Mouse (Mus musculus): ENCODE measurements around the gene Pde7b. TPM values are rescaled to one million over a fixed set of nuclear protein-coding genes. Genes with fewer than 3 reads are reported as not detected.
A peak's percentile ranks its signal among the peaks of the same experiment; 100 is the strongest.
"Not testable (repeated sequence)": the region's sequence is repeated elsewhere in the genome, so short reads cannot be mapped to it uniquely, and the experiment has no call there.

The Pde7b gene
- polyA plus RNA-seq, 1 experiment from 2014 or later = 4.2 TPM

DNA sequence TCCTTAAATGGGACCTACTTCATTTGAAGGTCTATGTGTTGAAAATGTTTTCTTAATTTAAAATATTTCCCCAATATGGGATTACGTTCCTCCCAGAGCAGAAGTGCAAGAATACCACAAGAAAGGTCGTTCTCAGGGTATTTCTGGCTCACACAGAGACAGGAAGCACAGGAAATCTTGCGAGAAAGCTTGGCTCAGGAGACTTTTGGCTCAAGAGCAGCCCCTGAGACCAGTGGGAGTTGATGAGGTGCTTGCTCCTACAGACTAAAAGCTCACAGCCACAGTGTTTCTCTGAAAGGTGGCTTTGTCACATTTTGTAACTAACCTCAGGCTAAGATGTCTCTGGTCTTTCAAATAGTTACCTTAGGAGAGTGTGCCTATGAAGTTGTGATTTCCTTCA lies 174.1 kb downstream of the Pde7b start:
- WGBS = 52% methylated on average over 3 of the region's 3 CpGs
- Histone ChIP-seq H3K9me3 (no peaks in the 10 kb centered on the region), H3K27ac (no peak overlapping the region), H3K27me3 (ENCODE audit: insufficient read depth, poor library complexity, severe bottlenecking) (no peaks in the 10 kb centered on the region; the same call in 1 of the 2 replicates), H3K4me1 (peaks cover 23% of the 10 kb centered on the region), H3K36me3 (no peaks in the 10 kb centered on the region), H3K4me3 (no peak overlapping the region)
- DNase-seq (ENCODE audit: low spot score) = no peak

DNA sequence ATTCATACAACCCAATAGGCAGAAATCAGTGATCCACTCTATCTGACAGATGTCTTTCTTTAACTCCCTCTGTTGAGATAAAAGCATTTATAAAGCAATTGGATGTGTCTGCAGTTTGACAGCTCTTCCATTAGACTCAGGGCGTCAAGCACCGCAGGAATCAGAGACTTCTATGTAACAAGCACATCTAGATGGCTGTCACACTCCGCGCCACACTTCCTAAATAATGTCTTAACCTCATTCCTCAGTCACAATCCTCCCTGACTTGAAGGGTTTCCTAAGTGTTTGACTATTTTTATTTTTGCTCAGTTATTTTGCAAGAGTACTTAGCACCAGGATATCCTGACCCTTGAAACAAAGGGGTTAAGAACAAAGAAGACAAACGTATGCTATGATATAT lies 174.7 kb downstream of the Pde7b start:
- Histone ChIP-seq H3K27ac (no peak overlapping the region), H3K27me3 (ENCODE audit: insufficient read depth, poor library complexity, severe bottlenecking) (no peaks in the 10 kb centered on the region; the same call in 1 of the 2 replicates), H3K36me3 (no peaks in the 10 kb centered on the region), H3K9me3 (no peaks in the 10 kb centered on the region), H3K4me3 (no peak overlapping the region), H3K4me1 (peaks cover 23% of the 10 kb centered on the region)
- WGBS = 71% methylated on average over 5 of the region's 5 CpGs
- no peak for DNase-seq (ENCODE audit: low spot score)

DNA sequence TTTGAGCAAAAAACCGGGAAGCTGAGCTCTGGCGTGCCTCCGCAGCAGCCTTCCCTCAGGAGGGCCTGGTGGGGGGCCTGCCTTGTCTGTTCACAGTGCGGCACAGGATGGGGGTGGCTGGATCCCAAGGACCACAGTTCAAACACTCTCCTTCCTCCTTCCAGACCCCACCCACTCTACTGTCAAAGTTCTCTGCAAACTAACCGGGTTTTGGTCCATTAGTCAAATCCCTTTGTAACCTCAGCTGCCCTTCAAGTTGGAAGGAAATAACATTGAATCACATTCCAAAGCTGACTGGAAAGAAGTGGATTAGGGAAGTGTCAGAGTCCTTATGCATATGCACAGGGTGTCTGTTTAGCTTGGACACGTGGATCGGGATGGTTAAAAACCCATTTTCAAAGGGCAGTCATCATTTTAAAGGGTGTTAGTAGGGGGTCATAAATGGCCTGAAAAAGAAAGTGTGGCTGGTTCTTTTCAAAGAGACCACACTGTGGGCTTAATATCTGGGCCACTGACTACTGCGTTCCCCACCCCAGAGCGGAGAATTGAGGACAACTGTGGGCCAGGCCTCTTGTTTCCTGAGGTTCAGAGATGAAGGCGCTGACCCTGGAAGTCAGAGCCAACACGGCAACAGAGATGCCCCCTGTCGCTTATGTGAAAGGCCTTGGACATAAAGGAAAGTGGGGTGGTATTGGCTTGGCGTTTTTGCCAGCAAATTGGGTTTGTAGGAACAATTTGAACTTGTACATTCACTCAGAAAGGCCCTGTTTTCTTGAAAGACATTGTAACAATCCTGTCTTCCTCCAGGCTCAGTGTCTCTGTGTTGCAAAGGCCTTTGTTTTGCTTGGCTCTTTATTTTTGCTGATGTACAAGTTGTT lies 175.8 kb downstream of the Pde7b start:
- DNase-seq (ENCODE audit: low spot score) = no peak
- Histone ChIP-seq H3K36me3 (no peaks in the 10 kb centered on the region), H3K4me3 (peak overlapping the region; percentile 59), H3K9me3 (no peaks in the 10 kb centered on the region), H3K27me3 (ENCODE audit: insufficient read depth, poor library complexity, severe bottlenecking) (no peaks in the 10 kb centered on the region; the same call in 1 of the 2 replicates), H3K4me1 (peaks cover 23% of the 10 kb centered on the region), H3K27ac (peak overlapping the region; percentile 90; the same call in 1 of the 2 replicates)
- WGBS = 32% methylated on average over 13 of the region's 13 CpGs

DNA sequence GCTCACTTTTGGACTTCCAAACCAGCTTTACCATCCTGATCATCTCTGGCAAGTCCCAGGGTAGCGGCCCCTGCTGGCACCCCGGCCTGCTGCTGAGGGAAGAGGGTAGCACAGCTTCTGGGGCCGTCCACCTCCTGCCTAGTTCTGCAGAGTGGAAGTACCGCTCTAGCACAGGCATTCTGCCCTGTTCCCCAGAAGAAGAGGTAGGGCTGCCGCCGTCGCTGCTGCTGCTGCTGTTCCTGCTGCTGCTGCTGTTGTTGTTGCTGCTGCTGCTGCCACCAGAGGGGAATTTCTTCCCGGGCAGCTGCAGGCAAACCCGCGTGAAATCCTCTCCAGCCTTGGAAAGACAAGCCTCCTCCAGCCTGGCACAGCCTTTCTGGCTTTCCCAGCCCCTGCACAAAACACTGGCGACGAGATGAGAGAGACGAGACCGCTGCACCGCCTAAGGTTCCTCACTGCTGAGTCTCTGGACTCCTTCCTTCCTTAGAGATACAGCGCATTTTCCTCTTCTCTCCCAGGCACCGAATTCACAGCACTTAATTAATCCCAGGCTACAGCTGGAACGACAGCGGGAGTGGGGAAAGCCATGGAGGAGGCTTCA lies 176.8 kb downstream of the Pde7b start:
- Histone ChIP-seq H3K27me3 (ENCODE audit: insufficient read depth, poor library complexity, severe bottlenecking) (no peaks in the 10 kb centered on the region; the same call in 1 of the 2 replicates), H3K4me1 (peaks cover 23% of the 10 kb centered on the region), H3K36me3 (no peaks in the 10 kb centered on the region), H3K27ac (peak overlapping the region; percentile 90), H3K9me3 (no peaks in the 10 kb centered on the region), H3K4me3 (peak overlapping the region; percentile 59)
- no peak for DNase-seq (ENCODE audit: low spot score)
- WGBS = 1% methylated on average over 19 of the region's 19 CpGs

DNA sequence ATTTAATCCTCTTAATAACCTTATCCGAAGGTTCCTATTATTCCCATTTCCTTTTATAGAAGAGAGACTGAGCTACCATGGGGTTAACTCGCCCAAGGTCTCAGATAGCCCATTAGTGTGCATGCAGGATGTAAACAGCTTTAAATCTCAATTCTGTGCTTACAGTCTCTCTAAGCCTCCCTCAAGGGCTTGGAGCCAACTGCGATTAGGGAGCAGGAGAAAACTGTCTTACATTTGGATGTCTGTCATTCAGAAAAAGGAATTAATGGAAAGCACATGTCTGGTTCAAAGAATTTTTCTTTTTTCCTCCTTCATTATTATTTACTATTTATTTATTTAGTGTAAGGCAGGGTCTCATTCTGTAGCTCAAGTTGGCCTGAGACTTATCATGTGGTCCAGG lies 181.8 kb downstream of the Pde7b start:
- no peaks in the 10 kb centered on the region for H3K9me3 ChIP-seq
- DNase-seq (ENCODE audit: low spot score) = no peak
- H3K4me1 ChIP-seq = peaks cover 13% of the 10 kb centered on the region
- 76% methylated on average over 3 of the region's 3 CpGs for WGBS
- H3K36me3 ChIP-seq = no peaks in the 10 kb centered on the region
- H3K4me3 ChIP-seq = no peak overlapping the region
- H3K27me3 ChIP-seq (ENCODE audit: insufficient read depth, poor library complexity, severe bottlenecking) = no peaks in the 10 kb centered on the region; the same call in 1 of the 2 replicates
- H3K27ac ChIP-seq = no peak overlapping the region

DNA sequence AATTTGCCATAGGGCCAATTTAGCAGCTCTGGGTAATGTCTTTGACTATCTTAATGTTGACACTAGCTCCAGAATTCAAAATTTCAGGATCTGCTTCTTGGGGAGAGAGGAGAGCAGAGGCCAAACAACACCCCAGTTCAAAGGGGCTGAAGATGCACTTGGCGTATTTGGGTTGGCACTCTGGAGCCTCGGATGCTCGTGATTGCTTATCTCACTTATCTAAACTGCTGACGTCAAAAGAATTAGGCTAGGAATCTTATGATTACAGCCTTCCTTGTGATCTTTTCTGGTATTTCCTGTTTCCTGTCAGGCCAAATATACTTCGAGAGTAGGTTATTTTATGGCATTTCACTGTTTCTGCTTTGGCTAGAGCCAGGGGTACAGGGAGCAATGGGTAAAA lies 191.1 kb downstream of the Pde7b start:
- 16% methylated on average over 5 of the region's 5 CpGs for WGBS
- Histone ChIP-seq H3K9me3 (no peaks in the 10 kb centered on the region), H3K27me3 (ENCODE audit: insufficient read depth, poor library complexity, severe bottlenecking) (no peaks in the 10 kb centered on the region), H3K36me3 (no peaks in the 10 kb centered on the region), H3K27ac (no peak overlapping the region), H3K4me3 (no peak overlapping the region), H3K4me1 (peaks cover 12% of the 10 kb centered on the region)
- no peak for DNase-seq (ENCODE audit: low spot score)

DNA sequence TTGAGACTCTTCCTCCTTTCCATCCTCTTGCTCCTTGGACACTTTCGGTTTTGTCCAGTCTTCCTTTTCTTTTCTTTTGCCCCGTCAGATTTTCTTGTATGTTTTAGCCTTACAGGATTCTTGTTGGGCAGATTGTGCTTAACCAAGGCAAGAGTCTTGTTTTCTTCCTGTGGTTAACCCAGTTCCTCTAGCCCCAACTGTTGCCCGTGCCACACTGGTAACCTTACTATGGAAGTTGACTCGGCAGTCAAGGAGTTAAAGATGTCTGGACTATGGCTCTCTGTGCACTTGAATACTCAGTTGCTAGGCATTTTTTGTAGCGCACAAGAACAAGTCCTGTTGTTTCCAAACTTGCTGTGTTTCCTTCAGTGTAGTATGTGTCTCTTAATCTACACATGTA lies 193.0 kb downstream of the Pde7b start:
- Histone ChIP-seq H3K9me3 (no peaks in the 10 kb centered on the region), H3K4me1 (peaks cover 12% of the 10 kb centered on the region), H3K27ac (no peak overlapping the region), H3K27me3 (ENCODE audit: insufficient read depth, poor library complexity, severe bottlenecking) (no peaks in the 10 kb centered on the region), H3K4me3 (no peak overlapping the region), H3K36me3 (no peaks in the 10 kb centered on the region)
- no peak for DNase-seq (ENCODE audit: low spot score)
- 89% methylated on average over 5 of the region's 5 CpGs for WGBS

DNA sequence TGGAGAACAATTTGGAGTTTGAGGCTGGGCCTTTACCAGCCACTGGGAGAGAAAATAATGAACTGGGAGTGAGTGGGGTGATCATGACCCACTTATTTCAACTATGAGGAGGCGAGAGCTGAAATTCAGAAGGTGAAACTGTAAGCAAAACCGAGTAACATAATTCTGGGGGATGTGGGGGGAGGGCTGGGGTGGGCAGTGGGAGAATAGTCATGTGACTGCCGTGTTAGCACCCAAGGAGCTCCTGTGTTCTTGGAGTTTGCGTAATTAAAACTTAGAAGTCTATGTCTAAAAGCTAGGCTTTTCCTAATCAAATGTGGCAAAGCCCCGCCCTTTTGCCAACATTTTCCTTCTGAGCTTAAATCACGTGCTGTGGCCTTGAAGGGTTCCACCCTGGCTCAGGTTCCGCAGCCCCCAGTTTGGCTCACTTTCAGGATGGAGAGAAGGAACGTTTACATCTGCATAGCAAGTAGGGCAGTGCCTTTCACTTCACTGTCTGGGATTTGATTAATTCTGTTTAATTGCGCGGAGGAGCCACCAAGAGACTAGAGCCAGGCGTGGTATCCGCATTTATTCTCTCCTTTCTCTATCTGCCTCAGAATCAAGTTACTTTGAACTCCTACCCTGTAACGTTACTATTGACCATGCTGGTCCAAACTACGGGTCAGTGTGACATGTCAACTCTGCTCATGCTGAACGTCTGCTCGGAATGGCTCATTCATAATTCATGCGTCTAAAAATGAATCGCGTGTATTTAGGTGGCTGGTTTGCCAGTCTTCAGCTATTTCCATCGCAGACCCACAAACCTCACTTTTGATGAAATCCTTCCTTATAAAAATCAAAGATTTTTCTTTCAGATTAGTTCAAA lies 196.1 kb downstream of the Pde7b start:
- H3K4me3 ChIP-seq = no peak overlapping the region
- no peak for DNase-seq (ENCODE audit: low spot score)
- peaks cover 3% of the 10 kb centered on the region; the same call in 1 of the 2 replicates for H3K4me1 ChIP-seq
- no peaks in the 10 kb centered on the region; the same call in 1 of the 2 replicates for H3K36me3 ChIP-seq
- 85% methylated on average over 20 of the region's 20 CpGs for WGBS
- H3K9me3 ChIP-seq = no peaks in the 10 kb centered on the region
- H3K27me3 ChIP-seq (ENCODE audit: insufficient read depth, poor library complexity, severe bottlenecking) = no peaks in the 10 kb centered on the region
- no peak overlapping the region for H3K27ac ChIP-seq

DNA sequence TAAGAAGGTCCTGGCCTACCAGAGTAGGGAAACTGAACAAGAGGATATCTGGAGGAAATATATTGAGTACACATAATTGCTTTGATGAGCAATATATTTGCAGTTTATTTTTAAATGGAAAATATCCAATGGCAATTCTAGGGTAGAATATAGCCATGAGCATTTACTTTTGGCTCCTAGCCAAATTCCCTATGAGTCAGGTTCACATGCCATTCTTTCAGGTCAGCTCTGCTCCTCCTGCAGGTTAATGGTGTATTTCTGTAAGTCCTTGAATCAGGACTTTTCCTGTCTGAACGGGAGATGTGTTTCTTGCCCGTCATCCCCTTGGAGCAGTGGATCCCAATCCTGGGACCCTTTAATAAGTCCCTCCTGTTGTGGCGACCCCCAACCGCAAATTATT lies 197.1 kb downstream of the Pde7b start:
- 76% methylated on average over 4 of the region's 4 CpGs for whole genome bisulfite sequencing
- DNase-seq (ENCODE audit: low spot score) = no peak
- no peaks in the 10 kb centered on the region for H3K4me1 ChIP-seq
- no peaks in the 10 kb centered on the region for H3K27me3 ChIP-seq (ENCODE audit: insufficient read depth, poor library complexity, severe bottlenecking)
- H3K36me3 ChIP-seq = no peaks in the 10 kb centered on the region; the same call in 1 of the 2 replicates
- no peak overlapping the region for H3K4me3 ChIP-seq
- no peak overlapping the region for H3K27ac ChIP-seq
- no peaks in the 10 kb centered on the region for H3K9me3 ChIP-seq

DNA sequence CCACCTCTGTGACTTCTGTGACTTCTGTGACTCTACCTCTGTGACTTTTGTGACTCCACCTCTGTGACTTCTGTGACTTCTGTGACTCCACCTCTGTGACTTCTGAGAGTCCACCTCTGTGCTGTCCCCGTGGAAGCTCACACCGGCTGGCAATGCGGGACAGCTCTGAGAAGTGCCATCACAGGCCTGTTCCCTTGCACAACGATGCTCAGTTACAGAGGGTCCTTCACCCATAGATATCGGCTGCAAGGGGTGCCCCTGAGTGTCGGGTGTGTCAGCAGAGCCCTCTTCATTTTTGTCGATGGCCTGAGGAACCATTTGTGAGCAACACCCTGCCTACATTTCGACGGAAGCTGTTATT lies 206.4 kb downstream of the Pde7b start:
- Histone ChIP-seq H3K27ac (peak overlapping the region; percentile 29; the same call in 1 of the 2 replicates), H3K4me1 (peaks cover 13% of the 10 kb centered on the region; the same call in 1 of the 2 replicates), H3K36me3 (no peaks in the 10 kb centered on the region), H3K9me3 (no peaks in the 10 kb centered on the region), H3K27me3 (ENCODE audit: insufficient read depth, poor library complexity, severe bottlenecking) (no peaks in the 10 kb centered on the region), H3K4me3 (no peak overlapping the region)
- no peak for DNase-seq (ENCODE audit: low spot score)
- 78% methylated on average over 9 of the region's 9 CpGs for WGBS

DNA sequence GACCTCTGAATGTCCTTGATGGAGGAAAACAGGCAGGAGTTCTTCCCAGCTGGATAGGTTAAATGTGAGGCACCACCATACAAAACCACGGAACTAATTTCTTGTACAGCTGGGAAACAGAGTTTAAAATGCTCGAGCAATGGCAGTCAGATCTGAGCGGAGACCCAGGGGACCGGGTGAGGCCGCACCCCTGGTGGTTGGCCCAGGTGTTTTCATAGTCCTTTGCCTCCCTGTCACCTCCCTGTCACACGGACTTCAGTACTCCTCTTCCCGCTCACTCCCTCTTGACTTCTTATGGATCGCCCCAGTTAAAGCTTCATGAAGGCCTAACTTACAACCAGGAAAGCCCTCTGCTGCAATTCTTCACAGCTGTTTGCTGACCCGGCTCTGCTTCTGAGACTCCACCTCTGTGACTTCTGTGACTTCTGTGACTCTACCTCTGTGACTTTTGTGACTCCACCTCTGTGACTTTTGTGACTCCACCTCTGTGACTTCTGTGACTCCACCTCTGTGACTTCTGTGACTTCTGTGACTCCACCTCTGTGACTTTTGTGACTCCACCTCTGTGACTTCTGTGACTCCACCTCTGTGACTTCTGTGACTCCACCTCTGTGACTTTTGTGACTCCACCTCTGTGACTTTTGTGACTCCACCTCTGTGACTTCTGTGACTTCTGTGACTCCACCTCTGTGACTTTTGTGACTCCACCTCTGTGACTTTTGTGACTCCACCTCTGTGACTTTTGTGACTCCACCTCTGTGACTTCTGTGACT lies 206.9 kb downstream of the Pde7b start:
- H3K9me3 ChIP-seq; DNase-seq (ENCODE audit: low spot score); H3K27me3 ChIP-seq (ENCODE audit: insufficient read depth, poor library complexity, severe bottlenecking); H3K27ac ChIP-seq; H3K36me3 ChIP-seq; H3K4me3 ChIP-seq: not testable (repeated sequence)
- peaks cover 13% of the 10 kb centered on the region; the same call in 1 of the 2 replicates for H3K4me1 ChIP-seq
- 64% methylated on average over 9 of the region's 9 CpGs for WGBS

DNA sequence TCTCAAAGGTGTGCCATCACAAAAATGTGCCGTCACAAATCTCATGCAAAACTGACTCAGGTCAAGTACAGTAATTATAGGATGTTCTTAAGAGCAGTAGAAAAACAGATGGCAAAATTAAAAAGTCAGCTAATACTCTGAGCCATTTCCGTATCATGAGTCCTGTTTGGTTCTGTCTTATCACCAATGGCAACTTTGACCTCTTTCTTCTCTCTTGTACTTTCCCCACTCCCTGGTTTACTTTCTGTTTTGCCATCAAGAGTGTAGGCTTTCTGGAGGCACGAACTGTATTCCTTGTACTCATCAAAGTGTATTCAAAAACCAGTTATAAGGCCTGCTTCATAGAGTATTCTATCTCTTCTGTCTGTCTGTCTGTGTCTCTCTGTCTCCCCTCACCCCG lies 211.0 kb downstream of the Pde7b start:
- WGBS = 81% methylated on average over 4 of the region's 4 CpGs
- Histone ChIP-seq H3K4me3 (no peak overlapping the region), H3K27me3 (ENCODE audit: insufficient read depth, poor library complexity, severe bottlenecking) (no peaks in the 10 kb centered on the region), H3K27ac (no peak overlapping the region), H3K9me3 (no peaks in the 10 kb centered on the region), H3K4me1 (peaks cover 8% of the 10 kb centered on the region; the same call in 1 of the 2 replicates), H3K36me3 (no peaks in the 10 kb centered on the region)
- no peak for DNase-seq (ENCODE audit: low spot score)
